Mouse (Mus musculus) brain, embryonic 18.5 days (tissue): ENCODE results near the gene Meis2.

ENCODE experiments used
- DNase-seq: peaks from one replicate; pipeline ENCODE4 v3.0.0-alpha.2; 2012; ENCODE audit warnings: low read depth, low spot score

Meis2 gene

DNA sequence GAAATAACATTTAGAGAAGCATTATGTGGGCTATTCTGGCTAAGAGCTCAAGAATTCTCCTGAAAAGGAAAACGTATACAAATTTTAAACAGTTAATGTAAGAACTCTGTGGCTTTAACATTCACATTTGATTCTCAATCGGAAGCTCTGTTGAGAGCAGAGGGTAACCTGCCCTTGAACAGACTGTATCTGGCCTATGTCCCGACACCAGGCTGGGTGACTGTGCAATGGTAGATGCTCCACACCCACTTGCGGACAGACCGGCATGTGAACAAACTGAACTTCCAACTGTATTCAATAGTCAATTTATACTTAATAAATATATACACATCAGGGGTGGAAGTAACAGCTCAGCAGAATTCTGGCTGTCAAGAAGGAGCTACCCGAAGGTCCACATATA lies 164.6 kb downstream of the Meis2 start:
- no peak for DNase-seq

GRCm38 (mm10) chr2:115897559-115897958 lies 168.1 kb downstream of the Meis2 start:
- DNase-seq: no peak

GRCm38 (mm10) chr2:115897001-115897400 lies 168.6 kb downstream of the Meis2 start:
- no peak for DNase-seq

DNA sequence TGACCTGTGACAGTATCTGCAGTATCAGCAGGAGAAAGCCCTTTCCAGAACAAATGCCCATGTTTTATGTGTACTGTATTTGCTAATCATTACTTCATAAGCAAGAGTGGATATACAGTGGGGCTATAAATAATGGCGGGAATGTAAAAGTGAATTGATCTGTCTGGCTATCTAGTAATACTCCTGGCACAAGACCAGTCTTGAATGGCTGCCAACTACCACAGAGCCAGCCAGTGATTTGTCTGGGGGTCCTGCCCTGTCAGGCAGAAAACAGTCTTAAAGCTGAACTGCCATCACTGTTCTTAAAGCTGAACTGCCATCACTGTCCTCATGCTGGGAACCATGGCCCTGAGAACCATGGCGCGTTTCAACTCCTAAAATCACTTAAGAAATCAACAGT lies 169.9 kb downstream of the Meis2 start:
- no peak for DNase-seq

- DNase-seq: no peak
These were observed 170.4 kb downstream of the Meis2 start for GRCm38 (mm10) chr2:115895256-115895655.

GRCm38 (mm10) chr2:115893113-115893512 lies 172.5 kb downstream of the Meis2 start:
- no peak for DNase-seq

- DNase-seq: no peak
These were observed 174.9 kb downstream of the Meis2 start for GRCm38 (mm10) chr2:115890715-115891114.

DNA sequence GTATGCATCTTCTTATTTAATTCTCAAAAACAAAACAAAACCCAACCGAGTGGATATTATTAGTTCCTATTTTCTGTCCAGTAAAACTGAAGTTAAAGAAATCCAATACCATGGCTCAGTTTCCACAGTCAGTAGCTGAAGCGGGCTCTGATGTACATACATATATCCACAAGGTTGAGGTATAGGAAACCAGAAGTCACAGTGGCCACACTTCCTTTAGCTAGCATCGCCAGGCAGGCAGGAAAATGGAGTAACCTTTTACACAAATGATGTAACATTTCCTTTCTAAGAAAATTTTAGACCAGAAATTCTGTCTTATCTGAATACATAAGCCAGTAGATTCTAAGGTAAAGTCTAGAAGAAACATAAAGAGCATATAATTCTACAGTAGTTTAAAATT lies 175.6 kb downstream of the Meis2 start:
- no peak for DNase-seq

DNA sequence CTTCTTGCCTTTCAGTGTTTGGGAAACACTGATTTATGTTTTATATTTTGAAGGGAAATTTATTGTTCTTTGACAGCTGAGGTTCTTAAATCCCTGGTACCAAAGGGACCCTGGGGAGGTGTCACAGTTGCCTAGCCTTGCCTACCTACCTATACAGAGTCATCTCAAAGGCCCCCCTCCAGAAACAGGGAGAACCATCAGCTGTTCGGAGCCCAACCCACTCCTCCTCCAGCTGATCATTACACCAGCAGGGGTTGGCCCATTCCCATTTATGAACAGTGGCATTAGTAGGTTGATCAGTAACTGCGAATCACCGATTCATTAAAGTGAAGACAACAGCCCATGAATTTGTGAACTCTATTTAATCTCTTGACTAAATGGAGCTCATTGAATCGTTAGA lies 176.4 kb downstream of the Meis2 start:
- DNase-seq: no peak

DNA sequence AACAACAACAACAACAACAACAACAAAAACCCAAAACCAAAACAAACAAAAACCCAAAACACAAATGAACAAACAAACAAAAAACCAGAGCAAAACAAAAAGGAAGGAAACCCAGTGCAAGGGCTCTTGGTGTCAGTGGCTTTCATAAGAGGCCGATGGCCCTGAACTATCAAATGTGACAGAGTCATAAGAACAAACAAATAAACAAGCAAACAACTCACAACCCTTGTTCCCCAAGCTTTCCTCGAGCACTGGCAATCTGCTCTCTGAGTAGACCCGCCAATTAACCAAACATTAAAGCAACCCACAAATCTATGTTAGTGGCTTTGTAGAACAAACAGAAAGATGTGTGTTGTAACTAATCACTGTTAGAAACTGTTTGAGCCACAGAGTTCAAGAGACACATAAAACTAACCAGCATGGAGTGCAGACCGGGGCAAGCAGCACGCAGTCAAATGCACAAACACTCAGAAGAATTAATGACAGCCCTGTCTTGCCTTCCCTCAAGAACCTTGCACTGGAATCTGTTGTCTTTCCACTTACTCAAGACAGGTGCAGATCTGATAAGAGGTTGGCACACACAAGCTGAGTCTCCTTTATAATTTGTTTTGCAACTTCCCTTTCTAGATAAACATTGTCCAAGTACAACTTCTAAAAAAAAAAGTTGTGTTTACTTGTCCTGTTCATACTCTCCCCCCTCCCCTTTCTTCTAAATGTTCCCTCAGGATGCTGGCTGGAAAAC lies 177.1 kb downstream of the Meis2 start:
- no peak for DNase-seq

DNA sequence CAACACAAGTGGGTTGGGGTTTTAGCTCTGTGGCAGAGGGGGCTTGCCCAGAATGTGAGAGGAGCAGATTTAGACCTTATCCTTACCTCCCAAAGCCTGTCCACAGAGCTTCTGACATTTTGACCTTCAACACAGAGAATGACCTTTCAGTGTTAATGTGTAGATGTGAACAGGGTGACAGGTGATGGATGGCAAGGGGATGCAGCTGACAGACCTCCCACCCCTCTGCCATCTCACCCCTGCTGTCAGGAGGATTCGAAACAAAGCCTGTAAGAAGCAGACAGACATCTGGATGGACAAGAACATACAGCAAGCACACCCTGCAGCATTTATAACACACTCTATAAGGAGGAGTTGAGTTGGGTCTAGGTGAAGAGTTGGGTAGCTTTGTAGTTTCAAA lies 178.0 kb downstream of the Meis2 start:
- DNase-seq: no peak

- DNase-seq: no peak
These were observed 181.5 kb downstream of the Meis2 start for GRCm38 (mm10) chr2:115884184-115884583.

DNA sequence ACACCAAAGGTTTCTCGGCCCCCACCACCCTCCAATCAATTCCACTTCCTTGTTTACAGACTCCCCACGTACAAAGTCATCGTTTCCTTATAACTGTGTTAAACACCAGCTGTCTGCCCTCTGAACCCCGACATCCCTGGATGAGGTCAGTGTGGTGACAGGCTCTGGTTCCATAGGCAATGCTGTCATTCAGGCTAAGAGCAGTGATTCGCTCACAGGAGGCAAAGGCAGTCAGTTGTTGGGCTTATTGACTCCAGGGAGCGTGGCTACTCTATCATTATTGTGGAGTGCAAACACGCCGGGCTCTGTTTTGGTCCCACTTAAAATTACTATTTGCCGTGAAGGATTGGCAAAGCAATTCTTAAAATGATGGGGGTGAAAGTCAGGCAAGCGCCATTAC lies 182.1 kb downstream of the Meis2 start:
- DNase-seq: no peak

DNA sequence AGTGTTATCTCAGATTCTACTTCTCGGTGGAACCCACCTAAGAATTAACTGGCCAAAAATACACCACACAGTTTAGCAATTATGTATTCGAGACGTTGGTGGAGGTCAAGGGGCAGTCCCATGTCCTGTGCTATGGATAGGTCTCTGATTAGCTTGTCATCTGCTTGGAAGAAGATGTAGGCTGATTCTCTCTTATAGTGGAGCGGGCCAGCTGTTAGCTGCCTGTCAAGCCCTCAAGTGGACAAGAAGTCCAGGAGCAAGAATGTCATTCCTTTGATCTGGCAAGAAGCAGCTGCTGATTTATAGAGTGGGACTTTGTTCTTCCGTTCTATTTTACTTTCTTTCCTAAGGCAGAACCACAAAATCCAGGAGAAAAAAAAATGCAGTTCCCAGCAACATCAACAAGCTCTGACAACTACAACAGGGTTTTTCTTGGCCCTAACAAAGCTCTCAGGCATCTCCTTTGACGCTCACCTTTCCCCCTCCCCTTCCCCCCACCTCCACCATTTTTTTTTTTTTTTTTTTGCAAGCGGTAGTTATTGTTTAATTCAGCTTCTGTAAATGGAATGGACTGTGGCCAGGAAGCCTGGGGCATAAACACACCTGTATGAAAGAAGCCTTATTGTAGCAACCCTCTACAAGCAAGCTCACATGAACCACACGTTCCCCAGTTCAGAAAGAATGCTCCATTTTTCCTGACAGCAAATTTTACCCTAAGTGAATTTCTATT lies 189.7 kb downstream of the Meis2 start:
- no peak for DNase-seq

- no peak for DNase-seq
These were observed 192.8 kb downstream of the Meis2 start for GRCm38 (mm10) chr2:115872851-115873250.

DNA sequence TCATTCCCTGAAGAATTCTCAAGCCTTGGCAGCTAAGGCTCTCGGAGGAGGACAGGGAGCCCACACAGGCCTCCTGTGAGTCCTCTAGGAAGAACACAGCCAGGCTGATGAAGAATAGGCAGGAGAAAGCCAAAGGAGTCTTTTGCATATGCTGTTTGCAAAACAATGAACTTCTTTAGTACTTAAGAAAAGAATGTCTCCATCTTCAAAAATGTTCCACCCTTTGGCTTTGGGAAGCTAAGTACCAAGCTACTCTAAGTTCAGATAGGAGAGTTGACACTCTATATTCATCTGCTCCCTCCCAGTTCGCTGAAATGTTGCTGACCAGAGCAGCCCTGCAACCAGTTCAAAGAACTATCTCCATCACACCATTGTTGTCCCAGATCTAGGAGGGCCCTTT lies 195.7 kb downstream of the Meis2 start:
- no peak for DNase-seq

GRCm38 (mm10) chr2:115860600-115861347 lies 204.9 kb downstream of the Meis2 start:
- peak; percentile 37 for DNase-seq

DNA sequence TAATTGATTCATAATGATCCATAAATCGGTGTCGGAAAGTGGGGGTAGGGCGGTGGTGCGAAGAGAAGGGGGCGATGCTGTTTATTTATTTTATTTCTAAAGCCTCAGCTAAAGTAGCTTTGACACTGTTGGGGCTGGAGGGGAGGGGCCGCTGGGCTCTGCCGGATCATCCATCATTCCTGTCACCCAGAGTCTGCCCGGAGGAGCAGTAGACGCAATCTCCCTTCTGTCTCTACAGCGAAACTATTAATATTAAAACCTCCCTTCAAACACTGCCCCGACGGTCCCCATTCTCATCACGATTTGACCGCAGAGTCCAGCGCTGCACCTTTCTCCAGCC lies 205.5 kb downstream of the Meis2 start:
- no peak for DNase-seq

DNA sequence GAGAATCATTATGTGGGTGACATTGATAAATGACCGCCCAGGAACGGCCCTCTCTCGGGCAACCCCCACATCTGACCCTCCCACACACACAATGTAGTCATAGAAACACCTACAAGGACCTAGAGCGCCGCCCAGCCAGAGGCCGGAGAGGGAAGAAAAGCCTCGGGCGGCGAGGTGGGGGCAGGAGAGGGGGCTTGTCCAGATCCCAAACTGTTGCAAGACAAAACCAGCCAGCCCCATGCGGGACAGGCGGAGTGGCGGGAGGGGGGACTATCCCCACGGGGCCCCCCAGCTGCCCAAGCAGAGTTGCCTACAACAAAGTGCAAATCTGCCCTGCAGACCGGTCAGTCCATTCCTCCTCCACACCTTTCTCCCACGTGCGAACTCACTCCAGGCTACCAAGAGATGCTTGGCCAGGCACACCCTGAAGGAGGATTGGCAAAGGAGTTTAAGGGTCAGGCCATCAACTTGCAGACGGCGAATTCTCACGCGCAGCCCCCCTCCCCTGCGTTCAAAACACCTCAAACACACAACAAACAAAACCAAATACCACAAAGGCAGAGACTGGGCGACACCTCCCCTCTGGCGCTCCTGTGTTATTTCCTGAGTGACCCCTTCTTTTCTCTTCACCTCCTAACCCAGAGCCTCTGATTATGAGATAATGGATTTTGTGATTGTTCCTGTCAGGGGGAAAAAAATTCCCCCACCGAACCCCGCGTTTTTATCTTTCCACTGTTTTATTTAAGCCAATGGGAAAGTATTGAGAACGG lies 206.1 kb downstream of the Meis2 start:
- peak; percentile 24 for DNase-seq

GRCm38 (mm10) chr2:115858927-115859326 lies 206.7 kb downstream of the Meis2 start:
- no peak for DNase-seq

GRCm38 (mm10) chr2:115858246-115858645 lies 207.4 kb downstream of the Meis2 start:
- peak; percentile 14 for DNase-seq
